Mouse (Mus musculus) adrenal gland, postnatal 25 days (tissue): ENCODE measurements around the gene Senp2. TPM values are rescaled to one million over a fixed set of nuclear protein-coding genes. Genes with fewer than 3 reads are reported as not detected.

Source experiments
- DNase-seq: peaks from one replicate; pipeline ENCODE4 v3.0.0; 2021; ENCODE audit warnings: mixed read lengths
- total RNA-seq: library from RNA; stranded (reverse); gene quantifications from 2 replicates; pipeline ENCODE4 v1.2.3, GENCODE M21; 2021

The Senp2 gene
- total RNA-seq, 1 experiment from 2014 or later: 36.0 TPM

- DNase-seq: no peak
Measured at GRCm38 (mm10) chr16:22027474-22027873, 18.2 kb downstream of the Senp2 start.

- no peak for DNase-seq
Measured at GRCm38 (mm10) chr16:22038554-22038953, 29.3 kb downstream of the Senp2 start.

DNA sequence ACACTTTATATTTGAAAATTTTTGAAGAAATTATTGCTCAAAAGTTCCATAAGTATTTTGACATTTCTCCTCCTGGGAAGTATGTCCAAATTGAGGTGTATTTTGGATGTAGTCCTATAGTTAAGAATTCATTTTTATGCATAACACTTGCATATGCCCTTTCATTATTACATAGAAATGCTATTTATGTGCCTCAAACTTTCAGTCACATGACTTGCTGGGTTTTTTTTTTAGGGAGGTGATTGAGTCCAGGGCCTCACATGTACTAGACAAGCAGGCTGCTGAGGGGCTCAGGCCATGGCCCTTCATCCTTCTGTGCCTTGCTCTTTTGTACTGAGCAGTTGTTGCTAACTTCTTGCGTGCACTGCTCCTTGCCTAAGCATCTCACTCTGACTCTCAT, 30.7 kb downstream of the Senp2 start:
- no peak for DNase-seq

- DNase-seq: no peak
Measured at GRCm38 (mm10) chr16:22043830-22044229, 34.5 kb downstream of the Senp2 start.

- no peak for DNase-seq
Measured at GRCm38 (mm10) chr16:22045930-22046329, 36.6 kb downstream of the Senp2 start.

- no peak for DNase-seq
Measured at GRCm38 (mm10) chr16:22046739-22047366, 37.6 kb downstream of the Senp2 start.

DNA sequence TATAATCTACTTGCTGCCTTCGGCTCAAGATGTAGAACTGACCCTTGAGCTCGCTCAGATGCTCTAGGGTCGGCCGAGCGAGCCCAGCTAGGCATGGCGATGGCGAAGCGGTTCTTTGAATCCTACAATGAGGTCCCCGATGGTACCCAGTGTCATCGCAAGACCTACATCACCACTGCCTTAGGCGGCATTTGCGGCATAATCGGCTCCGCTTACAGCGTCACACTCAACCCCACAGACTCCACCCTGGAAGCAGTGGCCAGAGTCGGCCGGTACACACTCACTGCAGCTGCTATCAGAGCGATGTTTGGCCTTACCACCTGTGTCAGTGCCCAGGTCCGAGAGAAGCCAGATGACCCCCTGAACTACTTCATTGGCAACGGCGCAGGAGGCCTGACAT, 44.1 kb downstream of the Senp2 start:
- no peak for DNase-seq

DNA sequence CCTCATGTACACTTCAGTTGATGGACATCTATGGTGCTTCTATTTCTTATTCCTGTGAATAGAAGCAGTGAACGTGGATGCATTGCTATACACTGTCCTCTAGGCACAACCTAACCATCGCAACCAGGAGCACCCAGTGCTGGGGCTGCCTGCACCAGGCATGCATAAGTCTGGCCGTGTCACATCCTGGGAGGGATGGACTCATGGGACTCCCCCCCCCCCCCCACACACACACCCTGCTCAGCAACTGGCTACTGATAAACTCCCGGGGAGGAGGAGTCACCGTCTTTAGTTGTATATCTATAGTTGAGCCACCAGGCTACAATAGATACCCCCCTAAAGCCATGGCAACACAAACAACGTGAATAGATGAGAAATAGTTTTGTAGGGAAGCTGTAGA, 48.2 kb downstream of the Senp2 start:
- DNase-seq: no peak

GRCm38 (mm10) chr16:22058871-22059270, 49.6 kb downstream of the Senp2 start:
- DNase-seq: no peak

DNA sequence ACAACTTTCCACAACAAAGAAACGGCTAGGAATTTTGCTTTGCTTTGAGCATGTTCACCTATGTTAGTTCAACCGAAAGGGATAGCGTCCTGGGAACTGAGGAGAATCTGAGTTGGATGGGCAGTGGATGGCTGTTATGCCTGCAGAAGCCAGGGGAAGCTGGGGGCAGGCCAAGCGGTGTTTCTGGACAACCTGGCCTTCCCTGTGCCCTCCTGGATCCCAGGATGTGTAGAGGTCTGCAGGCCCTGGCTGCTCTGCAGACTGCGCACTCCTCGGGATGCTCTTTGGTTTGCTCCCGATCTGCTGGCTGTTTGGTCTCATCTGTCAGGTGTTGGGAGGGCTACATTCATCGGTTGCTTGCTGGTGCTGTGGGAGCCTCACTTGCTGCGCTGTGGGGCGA, 51.1 kb downstream of the Senp2 start:
- DNase-seq: no peak

DNA sequence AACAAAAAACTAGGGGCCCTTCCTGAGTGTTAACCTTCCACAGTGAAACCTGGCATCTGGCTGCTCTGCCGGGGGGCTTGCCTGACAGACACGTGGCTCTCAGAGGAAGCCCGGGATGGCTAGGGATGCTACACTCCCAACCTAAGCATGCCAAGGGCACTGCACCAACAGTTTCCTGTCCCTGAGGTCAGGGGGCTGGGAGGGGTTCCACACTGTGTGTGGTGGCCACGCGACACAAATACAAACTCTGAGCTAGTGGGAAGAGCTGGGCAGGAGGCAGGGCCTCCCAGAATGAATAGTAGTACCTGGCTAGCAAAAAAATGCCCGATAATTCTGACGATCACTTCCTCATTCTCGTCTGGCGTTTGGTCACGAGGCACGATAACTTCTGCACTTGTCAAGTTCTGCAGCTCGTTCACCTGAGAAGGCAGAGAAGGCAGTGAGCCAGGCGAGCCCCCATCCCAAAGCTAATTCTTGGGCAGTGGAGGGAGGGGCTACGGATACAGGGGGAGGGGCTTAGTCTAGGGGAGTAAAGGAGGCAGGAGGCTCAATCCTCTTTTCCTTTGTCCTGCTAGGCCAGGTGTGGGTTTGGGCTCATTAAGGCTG, 52.4 kb downstream of the Senp2 start:
- no peak for DNase-seq

DNA sequence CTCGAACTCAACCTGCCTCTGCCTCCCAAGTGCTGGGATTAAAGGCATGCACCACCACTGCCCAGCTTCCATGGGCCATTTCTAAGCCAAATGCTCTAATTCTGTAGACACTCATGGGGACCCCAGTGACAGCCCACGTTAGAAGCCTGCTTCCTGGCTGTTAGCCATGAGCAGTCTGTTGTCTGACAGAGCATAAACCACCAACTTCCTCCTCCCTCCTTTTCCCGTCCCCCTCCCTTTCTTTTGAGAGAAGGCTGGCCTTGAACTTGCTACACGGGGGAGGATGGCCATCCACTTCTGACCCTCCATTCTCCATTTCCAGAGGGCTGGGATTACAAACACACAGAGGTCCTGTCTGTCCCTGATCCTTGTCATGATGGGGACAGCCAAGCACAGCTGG, 53.0 kb downstream of the Senp2 start:
- no peak for DNase-seq

DNA sequence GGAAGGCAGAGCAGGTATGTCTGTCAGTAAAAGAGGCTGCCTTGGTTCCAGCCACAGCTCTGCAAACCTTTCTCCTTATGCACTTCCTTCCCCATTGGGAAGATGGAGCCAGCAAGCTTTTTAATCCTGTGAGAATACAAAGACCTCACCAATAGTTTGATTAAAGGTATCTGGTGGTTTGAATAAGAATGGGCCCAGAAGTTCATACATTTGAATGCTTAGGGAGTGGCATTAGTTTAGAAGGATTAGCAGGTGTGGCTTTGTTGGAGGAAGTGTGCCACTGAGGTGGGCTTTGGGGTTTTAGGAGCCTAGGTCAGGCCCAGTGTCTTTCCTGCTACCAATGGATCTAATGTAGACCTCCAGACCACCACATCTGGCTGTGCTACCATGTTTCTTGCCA, 56.3 kb downstream of the Senp2 start:
- DNase-seq: no peak

GRCm38 (mm10) chr16:22067406-22067805, 58.1 kb downstream of the Senp2 start:
- DNase-seq: no peak

DNA sequence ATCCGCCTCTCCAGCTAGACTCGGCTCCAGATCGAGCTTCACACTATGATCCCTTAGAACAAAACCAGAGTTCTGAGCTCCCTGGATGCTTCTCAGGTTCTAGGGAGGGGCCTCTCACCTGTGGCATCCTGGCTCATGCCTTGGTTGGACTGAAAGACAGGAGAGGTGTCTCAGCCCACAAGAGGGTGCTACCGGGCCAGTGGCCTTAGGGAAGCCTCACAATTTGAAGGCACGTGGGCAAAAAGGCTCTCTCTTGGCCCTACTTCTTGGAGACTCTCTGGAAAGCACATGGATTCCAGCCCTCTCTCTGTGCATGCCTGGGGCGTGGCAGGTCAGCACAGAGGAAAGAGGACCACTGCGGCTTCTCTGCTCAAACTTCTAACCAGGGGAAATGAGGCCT, 62.1 kb downstream of the Senp2 start:
- DNase-seq: no peak

DNA sequence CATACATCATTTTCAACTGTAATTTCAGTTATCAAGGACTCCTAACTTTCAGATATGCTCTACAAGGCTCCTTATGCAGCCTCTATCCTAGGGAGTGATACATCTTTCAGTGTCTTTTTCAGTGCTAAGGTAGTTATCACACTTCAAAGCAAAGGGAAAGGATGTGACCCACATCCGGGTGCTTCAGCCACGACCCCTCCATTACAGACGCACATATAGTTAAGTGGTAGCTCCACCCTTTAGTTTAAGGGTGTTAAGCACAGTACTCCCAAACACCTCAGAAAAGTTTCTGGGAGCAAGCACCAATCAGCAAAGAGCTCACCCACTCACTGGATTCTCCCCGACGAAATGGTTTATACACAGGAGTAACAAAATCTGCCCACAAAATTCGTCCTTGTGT, 65.8 kb downstream of the Senp2 start:
- DNase-seq: no peak

GRCm38 (mm10) chr16:22075829-22076619, 66.7 kb downstream of the Senp2 start:
- DNase-seq: no peak

GRCm38 (mm10) chr16:22076620-22076941, 67.3 kb downstream of the Senp2 start:
- peak; percentile 18 for DNase-seq

DNA sequence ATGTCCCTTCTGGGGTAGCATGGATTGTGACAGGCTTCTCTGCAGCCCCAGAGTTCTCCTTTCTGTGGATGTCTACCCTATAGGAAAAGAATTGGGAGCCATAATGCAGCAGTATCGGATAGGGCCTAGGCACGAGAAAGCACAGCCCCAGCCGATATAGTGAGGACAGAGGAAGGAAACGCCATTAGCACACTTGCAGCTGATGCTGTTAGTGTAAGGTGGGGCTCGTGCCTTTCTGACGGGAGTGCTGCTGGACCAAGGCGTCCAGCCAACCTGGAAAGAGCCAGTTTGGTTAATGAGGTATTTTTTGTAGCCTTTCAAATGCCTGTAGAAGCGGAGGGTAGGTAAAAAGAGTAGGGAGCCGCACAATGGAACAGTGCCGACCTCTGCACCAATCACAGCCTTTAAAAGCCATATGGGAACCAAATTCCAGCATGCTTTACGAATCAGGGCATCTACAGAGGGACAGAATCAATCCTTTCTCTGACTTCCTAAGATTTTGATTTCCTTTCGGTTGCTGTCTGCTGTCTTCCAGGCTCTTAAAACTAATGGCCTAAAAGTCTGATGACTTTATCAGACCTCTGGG, 70.9 kb downstream of the Senp2 start:
- DNase-seq: no peak

- no peak for DNase-seq
Measured at GRCm38 (mm10) chr16:22085411-22085810, 76.1 kb downstream of the Senp2 start.

- no peak for DNase-seq
Measured at GRCm38 (mm10) chr16:22091255-22091783, 82.0 kb downstream of the Senp2 start.

- DNase-seq: no peak
Measured at GRCm38 (mm10) chr16:22095751-22096150, 86.5 kb downstream of the Senp2 start.

DNA sequence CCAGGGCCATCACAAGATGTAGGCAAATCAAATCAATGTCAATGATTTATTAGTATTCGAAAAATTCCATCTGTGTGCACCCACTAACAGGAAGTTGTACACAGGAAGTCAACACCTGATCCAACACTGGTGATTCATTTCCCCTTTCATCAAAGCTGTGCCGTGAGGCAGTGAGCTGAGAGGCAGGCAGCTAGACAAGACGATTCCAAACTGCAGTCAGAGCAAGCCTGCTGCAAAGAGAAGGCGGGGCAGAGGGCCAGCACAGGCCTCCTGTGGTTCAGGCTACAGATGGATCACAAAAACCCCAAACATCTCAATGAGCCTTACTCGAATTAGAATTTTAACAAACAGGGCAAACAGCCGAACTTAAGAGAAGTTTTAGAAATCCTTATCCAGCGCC, 88.4 kb downstream of the Senp2 start:
- DNase-seq: no peak
